Mouse (Mus musculus) forebrain, embryonic 15.5 days (tissue): ENCODE data around the gene Gbf1. TPM values are rescaled to one million over a fixed set of nuclear protein-coding genes. Genes with fewer than 3 reads are reported as not detected.

Experiments
- ATAC-seq: fragments of 200-750 bp; cut with Nextera tagmentation; replicated peaks from 2 replicates; pipeline ENCODE4 v1.8.0; 2017; ENCODE audit warnings: mild to moderate bottlenecking, moderate TSS enrichment, moderate library complexity
- H3K27ac ChIP-seq: fragments of 300-500 bp; sonication (generic); replicated peaks from 2 replicates; pipeline ENCODE4 v1.5.1; 2015; ENCODE audit warnings: mild to moderate bottlenecking, inconsistent platforms
- H3K27me3 ChIP-seq: fragments of 300-500 bp; sonication (generic); 2 replicates; pipeline ENCODE4 v1.6.1; 2015; ENCODE audit warnings: inconsistent platforms
- H3K36me3 ChIP-seq: fragments of 300-500 bp; sonication (generic); 2 replicates; pipeline ENCODE4 v1.6.1; 2015; ENCODE audit warnings: mild to moderate bottlenecking, inconsistent platforms
- H3K4me1 ChIP-seq: fragments of 300-500 bp; sonication (generic); 2 replicates; pipeline ENCODE4 v1.6.1; 2015; ENCODE audit warnings: inconsistent platforms
- H3K4me2 ChIP-seq: fragments of 300-500 bp; sonication (generic); replicated peaks from 2 replicates; pipeline ENCODE4 v1.6.1; 2015; ENCODE audit warnings: mild to moderate bottlenecking, inconsistent platforms
- H3K4me3 ChIP-seq: fragments of 300-500 bp; sonication (generic); 2 replicates; pipeline ENCODE4 v1.5.1; 2015; ENCODE audit warnings: mild to moderate bottlenecking, inconsistent platforms
- H3K9ac ChIP-seq: fragments of 300-500 bp; sonication (generic); replicated peaks from 2 replicates; pipeline ENCODE4 v1.6.1; 2015; ENCODE audit warnings: mild to moderate bottlenecking, inconsistent platforms
- H3K9me3 ChIP-seq: fragments of 300-500 bp; sonication (generic); 2 replicates; pipeline ENCODE4 v1.6.1; 2016; ENCODE audit warnings: inconsistent platforms
- WGBS: fragments of 180-500 bp; shearing (Covaris S2); methylation state at CpG from one replicate; pipeline ENCODE4 v1.1.7; 2015; ENCODE audit warnings: mixed read lengths; 5-methylcytosine and 5-hydroxymethylcytosine counted together
- polyA plus RNA-seq: library from polyadenylated mRNA; unstranded; fragments of >200 nt; fragmentation: Nextera tagmentation; extraction: Ambion mirVana; gene quantifications from 2 replicates; pipeline ENCODE4 v1.2.1, GENCODE M21; 2015

Gene Gbf1
- polyA plus RNA-seq, 1 experiment from 2014 or later = 71.3 TPM

DNA sequence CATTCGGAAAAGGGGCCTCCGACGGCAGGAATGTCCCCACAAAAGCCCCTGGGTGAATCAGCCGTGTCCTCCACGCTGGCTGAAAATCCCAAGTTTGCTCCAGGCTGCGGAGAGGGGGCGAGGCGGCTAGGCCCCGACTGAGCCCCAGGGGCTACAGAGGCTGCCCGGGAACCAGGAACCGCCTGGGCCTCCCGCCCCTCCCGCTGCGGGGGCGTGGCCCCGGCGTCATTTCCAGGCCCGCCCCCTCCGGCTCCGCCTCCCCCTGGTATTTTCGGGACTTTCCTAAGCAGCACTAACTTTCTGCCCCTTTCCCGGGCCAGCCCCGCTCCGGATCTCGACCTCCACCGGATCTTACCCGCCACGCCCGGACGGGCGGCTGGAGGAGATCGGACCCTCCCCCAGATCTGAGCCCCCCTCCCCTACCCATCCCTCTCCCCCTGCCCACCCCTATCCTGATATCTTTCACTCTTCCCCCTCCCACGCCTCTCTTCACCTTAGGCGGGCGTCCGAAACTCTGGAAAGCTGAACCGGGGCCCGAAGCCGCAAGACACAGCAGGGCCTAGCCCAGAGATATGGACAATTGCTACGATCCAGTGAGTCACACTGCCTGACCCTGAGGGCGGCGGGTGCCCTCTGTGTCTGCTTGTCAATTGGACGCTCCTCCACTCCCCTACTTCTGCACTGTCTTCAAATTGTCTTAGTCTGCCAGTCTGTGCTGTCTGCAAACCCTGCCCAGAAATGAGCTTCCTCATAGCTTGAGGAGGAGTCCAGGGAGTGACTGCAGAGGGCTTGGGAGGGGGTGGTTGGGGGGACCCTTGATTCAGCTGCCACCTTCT lies 153.3 kb downstream of the Gbf1 start:
- Histone ChIP-seq H3K4me2 (peak overlapping the region; percentile 69), H3K9ac (peak overlapping the region; percentile 53), H3K4me3 (peak overlapping the region; percentile 61), H3K27ac (no peak overlapping the region), H3K36me3 (no peaks in the 10 kb centered on the region), H3K9me3 (no peaks in the 10 kb centered on the region), H3K27me3 (peaks cover 18% of the 10 kb centered on the region), H3K4me1 (peaks cover 35% of the 10 kb centered on the region)
- under 1% methylated on average over 42 of the region's 43 CpGs for WGBS
- ATAC-seq = peak; percentile 39

DNA sequence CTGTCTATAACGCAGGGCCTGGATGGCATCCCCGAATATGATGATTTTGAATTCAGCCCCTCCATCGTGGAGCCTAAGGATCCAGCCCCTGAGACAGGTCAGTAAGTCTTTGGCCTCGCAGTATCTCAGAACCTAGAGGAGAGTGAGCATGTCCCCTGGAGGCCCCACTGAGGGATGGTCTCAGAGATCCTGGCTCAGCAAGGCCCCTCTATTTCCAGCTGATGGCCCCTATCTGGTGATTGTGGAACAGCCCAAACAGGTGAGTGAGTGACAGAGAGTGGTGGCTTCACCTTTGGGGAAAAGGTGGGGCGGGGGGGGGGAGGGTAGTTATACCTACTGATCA lies 153.9 kb downstream of the Gbf1 start:
- ATAC-seq = no peak
- Histone ChIP-seq H3K9me3 (no peaks in the 10 kb centered on the region), H3K27me3 (peaks cover 18% of the 10 kb centered on the region), H3K27ac (no peak overlapping the region), H3K4me3 (no peak overlapping the region), H3K4me2 (no peak overlapping the region; the same call in 1 of the 2 replicates), H3K9ac (no peak overlapping the region), H3K4me1 (peaks cover 35% of the 10 kb centered on the region), H3K36me3 (0 out of 2 replicates have a peak, but pooled peaks cover 2% of the 10 kb centered on the region)
- 58% methylated on average over 5 of the region's 5 CpGs for WGBS

DNA sequence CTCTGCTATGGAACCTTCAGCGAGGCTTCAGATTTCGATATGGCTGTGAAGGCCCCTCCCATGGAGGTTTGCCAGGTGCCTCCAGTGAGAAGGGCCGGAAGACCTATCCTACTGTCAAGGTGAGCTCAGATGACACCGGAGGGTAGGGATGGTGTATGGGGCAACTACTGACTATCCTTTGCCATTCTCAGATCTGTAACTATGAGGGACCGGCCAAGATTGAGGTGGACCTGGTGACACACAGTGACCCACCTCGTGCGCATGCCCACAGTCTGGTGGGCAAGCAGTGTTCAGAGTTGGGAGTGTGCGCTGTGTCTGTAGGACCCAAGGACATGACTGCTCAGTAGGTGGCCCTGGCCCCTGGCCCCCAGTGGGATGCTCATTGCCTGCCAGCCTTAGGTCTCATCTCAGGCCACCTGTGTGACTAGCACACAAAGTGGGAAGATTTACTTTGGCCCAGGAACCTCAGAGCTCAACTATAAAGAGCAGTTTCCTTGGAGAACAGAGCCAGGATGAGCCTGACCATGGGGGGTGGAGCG lies 154.5 kb downstream of the Gbf1 start:
- ATAC-seq = no peak
- WGBS = 90% methylated on average over 9 of the region's 9 CpGs

DNA sequence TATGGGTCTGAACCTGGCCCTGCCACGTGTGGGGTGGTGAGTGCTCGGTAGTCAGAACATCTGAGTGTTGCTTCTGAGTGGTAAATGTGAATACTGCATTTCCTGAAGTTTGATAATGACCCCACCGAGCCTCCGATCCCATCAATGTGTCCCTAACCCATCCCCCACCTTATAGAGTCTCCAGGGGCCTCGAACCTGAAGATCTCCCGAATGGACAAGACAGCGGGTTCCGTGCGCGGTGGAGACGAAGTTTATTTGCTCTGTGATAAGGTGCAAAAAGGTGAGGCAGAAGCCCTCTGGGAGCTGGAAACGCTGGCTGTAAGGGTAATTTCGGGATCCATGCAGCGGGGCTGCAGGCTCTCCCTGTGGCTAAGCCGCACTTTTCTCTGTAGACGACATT lies 155.5 kb downstream of the Gbf1 start:
- WGBS = 73% methylated on average over 16 of the region's 16 CpGs
- Histone ChIP-seq H3K27ac (no peak overlapping the region), H3K4me2 (no peak overlapping the region), H3K4me1 (peaks cover 35% of the 10 kb centered on the region), H3K9me3 (no peaks in the 10 kb centered on the region), H3K4me3 (no peak overlapping the region), H3K36me3 (peaks cover 7% of the 10 kb centered on the region; the same call in 1 of the 2 replicates), H3K27me3 (peaks cover 18% of the 10 kb centered on the region), H3K9ac (no peak overlapping the region)
- ATAC-seq = no peak

More for the DNA sequence above, 154.5 kb downstream of the Gbf1 start:
- Histone ChIP-seq H3K27ac (no peak overlapping the region), H3K36me3 (0 out of 2 replicates have a peak, but pooled peaks cover 2% of the 10 kb centered on the region), H3K27me3 (peaks cover 18% of the 10 kb centered on the region), H3K9me3 (no peaks in the 10 kb centered on the region), H3K4me1 (peaks cover 35% of the 10 kb centered on the region), H3K4me2 (no peak overlapping the region), H3K4me3 (no peak overlapping the region), H3K9ac (no peak overlapping the region)

DNA sequence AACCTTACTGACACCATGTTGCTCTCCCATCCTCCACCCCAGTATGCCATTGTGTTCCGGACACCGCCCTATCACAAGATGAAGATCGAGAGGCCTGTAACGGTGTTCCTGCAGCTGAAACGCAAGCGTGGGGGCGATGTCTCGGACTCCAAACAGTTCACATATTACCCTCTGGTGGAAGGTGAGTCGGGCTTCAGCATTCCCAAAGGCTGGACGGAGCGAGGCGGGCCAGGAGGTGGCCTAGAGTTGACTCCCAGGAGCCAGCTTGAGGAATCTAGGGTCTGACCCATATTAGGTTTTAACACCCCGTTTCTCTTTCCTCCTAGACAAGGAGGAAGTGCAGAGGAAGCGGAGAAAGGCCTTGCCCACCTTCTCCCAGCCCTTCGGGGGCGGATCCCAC lies 156.0 kb downstream of the Gbf1 start:
- WGBS = 58% methylated on average over 16 of the region's 16 CpGs
- no peak overlapping the region; the same call in 1 of the 2 replicates for H3K9ac ChIP-seq
- peaks cover 20% of the 10 kb centered on the region for H3K27me3 ChIP-seq
- peak overlapping the region; percentile 46 for H3K4me3 ChIP-seq
- peaks cover 35% of the 10 kb centered on the region for H3K4me1 ChIP-seq
- no peak overlapping the region for H3K27ac ChIP-seq
- H3K4me2 ChIP-seq = peak overlapping the region; percentile 87
- ATAC-seq = no peak
- peaks cover 7% of the 10 kb centered on the region; the same call in 1 of the 2 replicates for H3K36me3 ChIP-seq
- no peaks in the 10 kb centered on the region for H3K9me3 ChIP-seq

DNA sequence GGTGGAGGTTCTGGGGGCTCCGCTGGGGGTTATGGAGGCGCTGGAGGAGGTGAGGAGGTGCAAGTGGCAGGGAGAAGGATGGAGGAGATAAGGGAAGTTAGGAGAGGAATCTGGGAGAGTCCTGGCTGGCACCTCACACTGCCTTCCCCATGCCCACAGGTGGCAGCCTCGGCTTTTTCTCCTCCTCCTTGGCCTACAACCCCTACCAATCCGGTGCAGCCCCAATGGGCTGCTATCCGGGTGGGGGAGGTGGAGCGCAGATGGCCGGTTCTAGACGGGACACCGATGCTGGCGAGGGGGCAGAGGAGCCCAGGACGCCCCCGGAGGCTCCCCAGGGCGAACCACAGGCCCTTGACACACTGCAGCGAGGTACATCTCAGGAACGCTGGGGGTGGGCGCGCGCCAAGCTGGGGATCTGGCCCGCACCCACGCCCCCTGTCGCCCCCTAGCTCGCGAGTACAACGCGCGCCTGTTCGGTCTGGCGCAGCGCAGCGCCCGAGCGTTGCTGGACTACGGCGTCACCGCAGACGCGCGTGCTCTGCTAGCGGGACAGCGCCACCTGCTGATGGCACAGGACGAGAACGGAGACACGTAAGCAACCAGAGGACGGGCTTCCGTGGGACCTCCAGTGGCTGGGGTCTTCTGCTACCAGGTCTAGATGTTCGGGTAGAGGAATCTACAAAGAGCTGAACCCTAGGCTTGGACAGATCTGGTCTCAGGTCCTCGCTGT lies 156.6 kb downstream of the Gbf1 start:
- peak overlapping the region; percentile 46 for H3K4me3 ChIP-seq
- peaks cover 33% of the 10 kb centered on the region for H3K4me1 ChIP-seq
- peaks cover 22% of the 10 kb centered on the region for H3K27me3 ChIP-seq
- peak; percentile 76 for ATAC-seq
- no peaks in the 10 kb centered on the region for H3K9me3 ChIP-seq
- WGBS = 1% methylated on average over 47 of the region's 47 CpGs
- peaks cover 11% of the 10 kb centered on the region for H3K36me3 ChIP-seq
- no peak overlapping the region for H3K27ac ChIP-seq
- H3K9ac ChIP-seq = peak overlapping the region; percentile 53
- H3K4me2 ChIP-seq = peak overlapping the region; percentile 87

DNA sequence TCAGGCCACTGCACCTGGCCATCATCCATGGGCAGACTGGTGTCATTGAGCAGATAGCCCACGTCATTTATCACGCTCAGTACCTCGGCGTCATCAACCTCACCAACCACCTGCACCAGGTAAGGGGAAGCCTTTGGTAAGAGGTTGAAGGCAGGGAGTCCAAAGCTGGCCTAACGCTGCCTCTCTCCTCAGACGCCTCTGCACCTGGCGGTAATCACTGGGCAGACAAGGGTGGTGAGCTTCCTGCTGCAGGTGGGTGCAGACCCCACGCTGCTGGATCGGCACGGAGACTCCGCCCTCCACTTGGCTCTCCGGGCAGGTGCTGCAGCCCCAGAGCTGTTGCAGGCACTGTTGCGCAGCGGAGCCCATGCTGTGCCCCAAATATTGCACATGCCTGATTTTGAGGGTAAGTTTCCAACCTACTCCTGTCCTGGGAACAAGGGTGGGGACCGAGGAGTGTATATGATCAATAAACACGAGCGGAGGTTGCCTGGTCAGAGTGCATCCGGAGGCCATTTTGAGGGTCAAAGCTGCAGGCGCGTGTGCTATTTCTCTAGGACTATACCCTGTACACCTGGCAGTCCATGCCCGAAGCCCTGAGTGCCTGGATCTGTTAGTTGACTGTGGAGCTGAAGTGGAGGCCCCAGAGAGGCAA lies 157.5 kb downstream of the Gbf1 start:
- ATAC-seq = no peak
- WGBS = 81% methylated on average over 21 of the region's 21 CpGs
- no peak overlapping the region for H3K4me2 ChIP-seq

DNA sequence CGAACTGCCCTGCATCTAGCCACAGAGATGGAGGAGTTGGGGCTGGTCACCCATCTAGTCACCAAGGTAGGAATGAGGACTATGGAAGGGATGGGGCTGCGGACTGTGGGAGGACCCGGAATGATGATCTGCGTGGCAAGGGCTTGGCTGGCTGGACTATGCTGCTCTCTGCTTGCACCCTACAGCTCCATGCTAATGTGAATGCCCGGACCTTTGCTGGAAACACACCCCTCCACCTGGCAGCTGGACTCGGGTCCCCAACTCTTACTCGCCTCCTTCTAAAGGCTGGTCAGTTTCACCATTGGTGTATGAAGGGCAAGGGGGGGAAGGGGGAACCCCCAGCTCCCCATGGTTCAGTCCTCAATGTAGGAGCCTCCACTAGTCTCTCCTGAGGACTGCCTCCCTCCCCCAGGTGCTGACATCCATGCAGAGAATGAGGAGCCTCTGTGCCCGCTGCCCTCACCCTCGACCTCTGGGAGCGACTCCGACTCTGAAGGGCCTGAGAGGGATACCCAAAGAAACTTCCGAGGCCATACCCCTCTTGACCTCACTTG lies 158.1 kb downstream of the Gbf1 start:
- Histone ChIP-seq H3K4me3 (no peak overlapping the region), H3K36me3 (peaks cover 13% of the 10 kb centered on the region), H3K9ac (no peak overlapping the region), H3K27ac (no peak overlapping the region), H3K4me1 (peaks cover 18% of the 10 kb centered on the region), H3K27me3 (peaks cover 30% of the 10 kb centered on the region), H3K9me3 (no peaks in the 10 kb centered on the region), H3K4me2 (no peak overlapping the region)
- 88% methylated on average over 12 of the region's 12 CpGs for WGBS
- no peak for ATAC-seq

More for the DNA sequence above, 157.5 kb downstream of the Gbf1 start:
- Histone ChIP-seq H3K27ac (no peak overlapping the region), H3K4me3 (no peak overlapping the region), H3K9me3 (no peaks in the 10 kb centered on the region), H3K9ac (no peak overlapping the region), H3K27me3 (peaks cover 27% of the 10 kb centered on the region), H3K36me3 (peaks cover 13% of the 10 kb centered on the region), H3K4me1 (peaks cover 24% of the 10 kb centered on the region)

DNA sequence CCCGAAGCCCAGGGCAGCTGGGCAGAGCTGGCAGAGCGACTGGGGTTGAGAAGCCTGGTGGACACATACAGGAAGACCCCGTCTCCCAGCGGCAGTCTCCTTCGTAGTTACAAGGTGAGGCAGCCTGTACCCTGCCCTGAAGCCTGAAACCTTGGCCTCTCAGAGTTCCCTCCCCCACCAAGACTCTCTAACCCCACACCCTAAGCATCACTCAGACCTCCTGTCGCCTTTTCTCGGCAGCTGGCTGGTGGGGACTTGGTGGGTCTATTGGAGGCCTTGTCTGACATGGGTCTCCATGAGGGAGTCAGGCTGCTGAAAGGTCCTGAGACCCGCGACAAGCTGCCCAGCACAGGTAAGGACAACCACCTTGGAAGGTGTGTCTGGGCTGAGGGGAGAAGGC lies 159.0 kb downstream of the Gbf1 start:
- Histone ChIP-seq H3K9ac (no peak overlapping the region), H3K4me1 (peaks cover 15% of the 10 kb centered on the region), H3K27ac (no peak overlapping the region), H3K9me3 (no peaks in the 10 kb centered on the region), H3K36me3 (peaks cover 13% of the 10 kb centered on the region), H3K4me2 (no peak overlapping the region), H3K4me3 (no peak overlapping the region), H3K27me3 (peaks cover 39% of the 10 kb centered on the region)
- no peak for ATAC-seq
- WGBS = 86% methylated on average over 9 of the region's 9 CpGs

DNA sequence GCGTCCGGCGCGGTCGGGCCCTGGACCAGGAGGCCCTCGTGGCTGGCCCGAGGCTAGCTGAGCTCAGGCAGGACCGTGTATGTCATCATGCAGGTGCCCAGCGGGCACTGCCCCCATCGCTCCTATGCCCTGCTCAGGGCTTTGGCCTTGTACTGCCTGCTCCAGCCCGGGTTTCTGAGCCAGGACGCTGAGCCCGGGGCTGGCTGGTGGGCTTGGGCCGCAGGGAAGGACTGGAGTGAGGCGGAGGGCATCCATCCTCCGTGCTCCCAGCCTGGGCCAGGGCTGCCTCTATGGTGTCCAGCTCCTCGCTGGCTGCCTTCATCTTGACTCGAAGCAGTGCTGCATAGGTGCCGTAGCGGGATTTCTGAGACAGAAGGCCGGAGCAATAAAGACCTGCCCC lies 160.3 kb downstream of the Gbf1 start:
- Histone ChIP-seq H3K9me3 (no peaks in the 10 kb centered on the region), H3K9ac (no peak overlapping the region), H3K4me3 (no peak overlapping the region), H3K4me2 (no peak overlapping the region), H3K27ac (no peak overlapping the region), H3K27me3 (peaks cover 51% of the 10 kb centered on the region), H3K4me1 (peaks cover 27% of the 10 kb centered on the region), H3K36me3 (peaks cover 13% of the 10 kb centered on the region)
- WGBS = 91% methylated on average over 21 of the region's 21 CpGs
- ATAC-seq = no peak

DNA sequence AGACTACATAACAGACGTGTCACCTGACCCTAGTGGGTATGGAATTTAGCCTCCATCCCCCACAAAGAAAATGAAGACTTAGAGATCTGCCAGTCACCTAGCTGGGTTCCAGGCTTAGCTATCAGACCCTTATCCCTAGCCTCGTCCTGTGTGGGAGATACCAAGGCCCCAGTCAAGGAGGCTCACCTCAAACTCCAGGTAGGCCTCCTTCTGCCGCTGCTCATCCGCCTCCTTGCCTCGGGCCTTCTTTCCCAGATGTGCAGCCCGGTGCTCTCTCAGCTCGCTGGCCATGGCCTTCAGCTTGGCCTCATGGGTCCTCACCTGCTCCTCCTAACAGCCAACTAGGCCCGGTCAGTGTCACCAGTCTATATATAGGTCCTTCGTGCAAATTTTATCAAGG lies 160.8 kb downstream of the Gbf1 start:
- H3K9ac ChIP-seq = no peak overlapping the region
- peaks cover 13% of the 10 kb centered on the region for H3K36me3 ChIP-seq
- no peak overlapping the region for H3K4me3 ChIP-seq
- no peak overlapping the region for H3K27ac ChIP-seq
- H3K4me2 ChIP-seq = no peak overlapping the region
- 87% methylated on average over 9 of the region's 9 CpGs for WGBS
- no peaks in the 10 kb centered on the region for H3K9me3 ChIP-seq
- ATAC-seq = no peak
- peaks cover 52% of the 10 kb centered on the region for H3K27me3 ChIP-seq
- peaks cover 31% of the 10 kb centered on the region for H3K4me1 ChIP-seq
